Mouse (Mus musculus) heart, adult 2 months (tissue): ENCODE measurements around the gene Top1. TPM values are rescaled to one million over a fixed set of nuclear protein-coding genes. Genes with fewer than 3 reads are reported as not detected.
A peak's percentile ranks its signal among the peaks of the same experiment; 100 is the strongest.

Experiments used
- DNase-seq, 2 experiments: peaks; one replicate each; pipeline ENCODE4 v3.0.0; 2021
- H3K27ac ChIP-seq: fragments of 200-600 bp; 2 replicates; pipeline ENCODE4 v1.8.1; 2022
- H3K27me3 ChIP-seq: fragments of 200-500 bp; 2 replicates; pipeline ENCODE4 v1.6.1; 2012; ENCODE audit warnings: mild to moderate bottlenecking, low read length, inconsistent platforms, mixed read lengths; ENCODE audit not compliant: control insufficient read depth, insufficient read depth
- H3K36me3 ChIP-seq: fragments of 200-500 bp; 2 replicates; pipeline ENCODE4 v1.6.1; 2012; ENCODE audit warnings: low read length, inconsistent platforms; ENCODE audit not compliant: control insufficient read depth, insufficient read depth
- H3K4me1 ChIP-seq: fragments of 200-500 bp; 2 replicates; pipeline ENCODE4 v1.6.1; 2011; ENCODE audit warnings: low read length; ENCODE audit not compliant: control insufficient read depth, insufficient read depth
- H3K4me3 ChIP-seq: fragments of 200-600 bp; 2 replicates; pipeline ENCODE4 v1.8.1; 2022
- H3K79me2 ChIP-seq: fragments of 200-500 bp; replicated peaks from 2 replicates; pipeline ENCODE4 v1.6.1; 2012; ENCODE audit warnings: mild to moderate bottlenecking, inconsistent platforms, low read length, moderate library complexity, mixed read lengths; ENCODE audit not compliant: control insufficient read depth, insufficient read depth
- H3K9ac ChIP-seq: fragments of 200-500 bp; 2 replicates; pipeline ENCODE4 v1.6.1; 2012; ENCODE audit warnings: low read depth, mild to moderate bottlenecking, control low read depth, inconsistent platforms, low read length, mixed read lengths
- CTCF ChIP-seq: fragments of 200-600 bp; IDR thresholded peaks from 2 replicates; pipeline ENCODE4 v1.8.1; 2022; ENCODE audit warnings: antibody characterized with exemption, mild to moderate bottlenecking, moderate library complexity
- EP300 ChIP-seq: fragments of 200-500 bp; IDR thresholded peaks from 2 replicates; pipeline ENCODE4 v1.6.1; 2011; ENCODE audit warnings: low read depth, low read length, control low read depth; ENCODE audit not compliant: insufficient read depth
- POLR2A ChIP-seq: fragments of 200-500 bp; IDR thresholded peaks from 2 replicates; pipeline ENCODE4 v1.6.1; 2011; ENCODE audit warnings: mild to moderate bottlenecking, low read depth, low read length, control low read depth; ENCODE audit not compliant: insufficient read depth
- whole genome bisulfite sequencing: fragments of 180-500 bp; shearing (Covaris S2); methylation state at CpG from one replicate; pipeline ENCODE4 v1.1.7; 2018; 5-methylcytosine and 5-hydroxymethylcytosine counted together
- intact Hi-C: fragments of 180-260 bp; cut with DNase I; formaldehyde crosslinking; loops from one replicate; pipeline ENCODE4 v1.15.1; 2025
- polyA plus RNA-seq: library from polyadenylated mRNA; depleted of rRNA; stranded (reverse); fragments of >200 nt; gene quantifications from 2 replicates; pipeline ENCODE4 v1.2.3, GENCODE M21; 2012
- total RNA-seq, 2 experiments: library from RNA; stranded (reverse); gene quantifications; 2 replicates each; pipeline ENCODE4 v1.2.3; 2021

Gene Top1
- total and polyA plus RNA-seq, 3 experiments = 5.6 to 46.8 (median 44.1) TPM

DNA sequence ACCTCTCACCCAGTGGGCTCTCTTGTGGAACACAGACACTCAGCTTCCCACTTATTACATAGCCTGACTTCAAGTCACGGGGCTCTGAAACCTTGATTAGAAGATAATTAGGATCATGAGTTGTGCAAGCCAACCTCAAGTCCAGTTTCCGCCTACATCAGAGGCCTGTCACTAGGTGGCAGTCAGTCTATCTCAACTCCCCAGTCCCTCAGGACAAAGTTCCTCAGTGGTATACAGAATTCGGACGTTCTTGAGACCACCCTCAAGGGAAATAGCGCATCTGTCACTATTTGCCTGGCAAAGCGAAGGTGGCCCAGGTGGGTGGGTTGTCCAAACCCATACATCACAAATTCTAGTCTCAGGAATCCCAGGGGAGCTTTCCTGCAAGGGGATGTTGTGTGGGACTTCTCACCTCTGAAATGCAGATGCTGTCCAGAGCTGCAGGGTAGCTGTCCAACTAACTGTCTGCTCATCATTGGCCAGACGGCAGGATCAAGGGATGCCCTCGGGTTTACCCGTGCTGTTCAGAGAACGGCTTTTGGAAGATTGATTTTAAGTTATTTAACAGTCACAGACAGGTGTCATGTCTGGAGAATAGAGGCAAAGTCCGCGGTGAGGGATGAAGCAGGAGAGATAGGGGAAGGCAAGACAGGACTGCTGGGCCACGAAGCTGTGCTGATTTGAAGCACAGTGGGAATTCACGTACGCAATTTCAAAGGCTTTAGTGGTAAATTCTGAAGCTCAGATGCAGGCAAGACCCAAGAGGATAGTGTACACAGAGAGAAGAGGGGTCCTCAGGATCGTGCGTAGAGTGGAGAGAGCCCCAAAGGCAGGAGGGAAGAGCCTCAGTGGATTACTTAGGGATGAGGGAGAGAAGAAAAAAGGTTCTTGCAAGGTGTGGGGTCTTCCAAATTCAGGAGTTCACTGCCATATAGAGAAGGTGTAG is 84.4 kb downstream of the Top1 start:
- peaks cover 24% of the 10 kb centered on the region for H3K4me1 ChIP-seq
- 25% methylated on average over 17 of the region's 17 CpGs for WGBS
- TF ChIP-seq CTCF (peak; percentile 84), EP300 (peak; percentile 46; the same call in 1 of the 2 replicates), POLR2A (no peak)
- peak overlapping the region; percentile 95 for H3K4me3 ChIP-seq
- peak overlapping the region; percentile 96 for H3K27ac ChIP-seq
- H3K9ac ChIP-seq = peak overlapping the region; percentile 97
- peak in 1 of 2 experiments; percentile 50 for DNase-seq
- intact Hi-C loops = loop anchor here (1.0 to 2.0 kb wide), 2 partner anchors 15 to 157 kb away; no protein-coding TSS in a partner anchor
- H3K27me3 ChIP-seq = no peaks in the 10 kb centered on the region
- H3K36me3 ChIP-seq = peaks cover 2% of the 10 kb centered on the region
- H3K79me2 ChIP-seq = peaks cover 8% of the 10 kb centered on the region

DNA sequence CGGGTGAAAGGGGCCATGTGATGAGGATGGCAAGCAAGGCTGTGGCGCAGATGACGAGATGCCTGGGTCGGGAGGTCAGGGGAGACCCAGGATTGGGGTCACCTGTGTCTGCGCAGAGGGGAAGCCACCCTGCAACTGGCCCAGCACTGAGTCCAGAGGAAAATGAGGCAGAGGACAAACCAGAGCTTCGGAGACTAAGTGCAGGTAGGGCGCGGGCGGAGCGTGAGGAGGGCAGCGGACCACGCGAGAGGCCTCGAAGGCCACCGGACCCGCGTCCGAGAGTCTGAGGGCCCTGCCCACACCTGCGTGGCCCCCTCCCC is 85.1 kb downstream of the Top1 start:
- 8% methylated on average over 19 of the region's 19 CpGs for WGBS
- no peak for TF ChIP-seq POLR2A
- no peak for TF ChIP-seq CTCF
- TF ChIP-seq EP300 = no peak
- no peak for DNase-seq
- Histone ChIP-seq H3K27ac (peak overlapping the region; percentile 96), H3K27me3 (no peaks in the 10 kb centered on the region), H3K79me2 (peaks cover 8% of the 10 kb centered on the region), H3K4me1 (peaks cover 29% of the 10 kb centered on the region), H3K36me3 (peaks cover 2% of the 10 kb centered on the region), H3K9ac (peak overlapping the region; percentile 97), H3K4me3 (peak overlapping the region; percentile 95)
- intact Hi-C loops = loop anchor here (2.0 kb wide), 1 partner anchor 14 kb away; no protein-coding TSS in a partner anchor

- Histone ChIP-seq H3K9ac (peak within 1 kb of the TSS; percentile 97), H3K36me3 (peaks cover 7% of the 10 kb centered on the region), H3K4me1 (peaks cover 34% of the 10 kb centered on the region), H3K27ac (peak within 1 kb of the TSS; percentile 96), H3K79me2 (peaks cover 10% of the 10 kb centered on the region), H3K27me3 (no peaks in the 10 kb centered on the region), H3K4me3 (peak within 1 kb of the TSS; percentile 95)
- TF ChIP-seq CTCF = no peak
- peak; percentile 68; the same call in 1 of the 2 replicates for TF ChIP-seq POLR2A
- no peak for TF ChIP-seq EP300
- intact Hi-C loops = loop anchor here (2.0 kb wide), 1 partner anchor 14 kb away; no protein-coding TSS in a partner anchor
- peak; percentile 96 for DNase-seq
- under 1% methylated on average over 76 of the region's 99 CpGs for WGBS
Measured at GRCm38 (mm10) chr2:160731117-160731838, 85.6 kb downstream of the Top1 start, which contains the start of gene Plcg1. Gene Plcg1 (plus strand): TSS chr2:160731300.

GRCm38 (mm10) chr2:160731839-160732261 is 86.2 kb downstream of the Top1 start:
- DNase-seq = peak; percentile 83
- intact Hi-C loops = loop anchor here (2.0 kb wide), 2 partner anchors 13 to 57 kb away; no protein-coding TSS in a partner anchor
- 0% methylated on average over 32 of the region's 32 CpGs for WGBS
- TF ChIP-seq POLR2A (no peak), CTCF (peak; percentile 33)
- Histone ChIP-seq H3K36me3 (peaks cover 11% of the 10 kb centered on the region), H3K4me1 (peaks cover 35% of the 10 kb centered on the region), H3K27me3 (no peaks in the 10 kb centered on the region), H3K27ac (peak overlapping the region; percentile 96), H3K4me3 (peak overlapping the region; percentile 95), H3K9ac (peak overlapping the region; percentile 97), H3K79me2 (peaks cover 11% of the 10 kb centered on the region)

GRCm38 (mm10) chr2:160732420-160732995 is 86.8 kb downstream of the Top1 start:
- H3K27ac ChIP-seq = peak overlapping the region; percentile 96
- TF ChIP-seq CTCF (no peak), POLR2A (no peak), EP300 (no peak)
- H3K9ac ChIP-seq = peak overlapping the region; percentile 97
- peaks cover 12% of the 10 kb centered on the region for H3K36me3 ChIP-seq
- 17% methylated on average over 9 of the region's 9 CpGs for WGBS
- intact Hi-C loops = loop anchor here (2.0 kb wide), 1 partner anchor 56 kb away; no protein-coding TSS in a partner anchor
- DNase-seq = peak in 1 of 2 experiments; percentile 30
- H3K27me3 ChIP-seq = no peaks in the 10 kb centered on the region
- H3K79me2 ChIP-seq = peaks cover 14% of the 10 kb centered on the region
- peak overlapping the region; percentile 95 for H3K4me3 ChIP-seq
- H3K4me1 ChIP-seq = peaks cover 41% of the 10 kb centered on the region
